Mouse (Mus musculus): ENCODE data around the gene Tulp4. TPM values are rescaled to one million over a fixed set of nuclear protein-coding genes. Genes with fewer than 3 reads are reported as not detected.

The Tulp4 gene
- polyA plus RNA-seq, 1 experiment from 2014 or later, result 212 TPM

DNA sequence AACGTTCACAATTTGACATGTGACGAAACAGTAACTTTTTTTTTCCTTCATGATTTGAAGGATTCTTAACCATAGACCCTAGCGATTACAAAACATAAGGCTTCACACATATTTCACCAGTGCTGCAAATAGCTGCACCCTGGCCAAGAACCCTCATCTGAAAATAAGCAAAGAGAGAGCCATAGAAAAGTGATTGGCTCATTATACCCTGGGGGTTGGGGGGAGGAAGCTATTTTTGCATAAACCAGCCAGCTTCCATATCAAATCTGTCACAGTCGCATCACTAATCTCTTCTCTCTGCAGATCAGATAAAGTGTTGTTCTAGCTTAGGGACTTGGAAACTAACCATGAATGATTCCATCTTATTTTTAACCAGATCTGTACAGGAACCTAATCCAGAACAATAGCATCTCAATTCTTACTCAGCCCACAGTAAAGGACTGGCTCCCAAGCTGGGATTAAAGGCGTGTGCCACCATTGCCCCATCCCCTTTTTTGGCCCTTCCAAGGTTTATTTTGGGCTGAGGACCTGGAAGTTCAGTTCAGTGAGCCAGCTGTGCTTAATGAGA, 22.8 kb upstream of the Tulp4 start:
- no peak for DNase-seq
- Histone ChIP-seq H3K4me2 (ENCODE audit: low read length) (no peak overlapping the region), H3K27ac (replicated peaks; ENCODE audit: low read depth, low read length) (no peak overlapping the region), H3K4me1 (ENCODE audit: control insufficient read depth, insufficient read depth, low read length) (peaks cover 17% of the 10 kb centered on the region), H3K4me3 (replicated peaks; ENCODE audit: low read depth, low read length) (no peak overlapping the region), H3K9me3 (ENCODE audit: control insufficient read depth, low read length) (no peaks in the 10 kb centered on the region), H3K27me3 (ENCODE audit: control insufficient read depth, insufficient read depth, low read length) (no peaks in the 10 kb centered on the region), H3K36me3 (ENCODE audit: control insufficient read depth, insufficient read depth, low read length) (peaks cover 54% of the 10 kb centered on the region), H3K9ac (replicated peaks; ENCODE audit: low read length) (no peak overlapping the region)
- no peak for ATAC-seq (ENCODE audit: low FRiP score, low TSS enrichment)
- WGBS, result 88% methylated on average over 5 of the region's 5 CpGs

DNA sequence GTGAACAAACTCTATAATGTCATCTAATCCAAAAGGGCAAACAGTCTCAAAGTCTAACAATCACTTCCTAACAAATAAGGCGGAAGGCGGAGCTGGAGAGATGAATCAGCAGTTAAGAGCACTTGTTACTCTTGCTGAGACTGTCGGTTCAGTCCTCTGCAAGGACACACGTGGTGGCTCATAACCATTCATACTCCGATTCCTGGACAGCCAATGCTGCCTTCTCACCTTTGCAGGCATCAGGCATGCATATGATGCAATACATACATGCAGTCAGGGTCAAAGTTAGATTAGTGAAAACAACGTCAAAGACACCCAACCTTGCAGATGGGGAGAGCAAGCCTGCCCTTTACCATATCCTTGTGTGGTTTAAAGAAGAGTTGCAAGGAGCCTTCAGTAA, 14.6 kb upstream of the Tulp4 start:
- ATAC-seq (ENCODE audit: low FRiP score, low TSS enrichment), result no peak
- 95% methylated on average over 6 of the region's 6 CpGs for WGBS
- no peak overlapping the region for H3K27ac ChIP-seq (replicated peaks; ENCODE audit: low read depth, low read length)

DNA sequence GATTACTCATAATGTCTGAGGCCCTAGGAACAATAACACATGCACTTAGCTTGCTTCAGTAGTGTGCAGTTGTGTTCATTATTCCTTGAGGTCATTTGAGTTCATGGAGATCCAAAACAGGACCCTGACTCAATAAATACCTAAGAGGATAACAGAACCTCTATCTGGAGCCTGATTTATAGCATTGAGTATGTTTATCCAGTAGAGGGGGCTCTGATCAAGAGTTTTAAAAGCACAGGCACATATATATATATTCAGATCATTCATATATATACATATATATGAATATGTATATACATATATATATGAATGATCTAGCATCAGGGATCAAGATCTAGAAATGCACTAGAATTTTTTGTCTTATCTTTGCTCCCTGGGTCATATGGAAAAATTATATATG, 10.7 kb upstream of the Tulp4 start:
- H3K9ac ChIP-seq (replicated peaks; ENCODE audit: low read length), result no peak overlapping the region
- H3K4me3 ChIP-seq (replicated peaks; ENCODE audit: low read depth, low read length), result no peak overlapping the region
- DNase-seq, result peak; percentile 28
- H3K27ac ChIP-seq (replicated peaks; ENCODE audit: low read depth, low read length), result no peak overlapping the region
- 0 out of 2 replicates have a peak, but pooled peaks cover 4% of the 10 kb centered on the region for H3K36me3 ChIP-seq (ENCODE audit: control insufficient read depth, insufficient read depth, low read length)
- no peaks in the 10 kb centered on the region for H3K4me1 ChIP-seq (ENCODE audit: control insufficient read depth, insufficient read depth, low read length)
- ATAC-seq (ENCODE audit: low FRiP score, low TSS enrichment), result no peak
- H3K27me3 ChIP-seq (ENCODE audit: control insufficient read depth, insufficient read depth, low read length), result no peaks in the 10 kb centered on the region
- H3K4me2 ChIP-seq (ENCODE audit: low read length), result no peak overlapping the region
- no peaks in the 10 kb centered on the region for H3K9me3 ChIP-seq (ENCODE audit: control insufficient read depth, low read length)

More for the DNA sequence above, 14.6 kb upstream of the Tulp4 start:
- no peaks in the 10 kb centered on the region for H3K9me3 ChIP-seq (ENCODE audit: control insufficient read depth, low read length)
- peaks cover 19% of the 10 kb centered on the region for H3K36me3 ChIP-seq (ENCODE audit: control insufficient read depth, insufficient read depth, low read length)
- H3K9ac ChIP-seq (replicated peaks; ENCODE audit: low read length), result no peak overlapping the region
- H3K4me3 ChIP-seq (replicated peaks; ENCODE audit: low read depth, low read length), result no peak overlapping the region
- DNase-seq, result no peak
- no peak overlapping the region for H3K4me2 ChIP-seq (ENCODE audit: low read length)
- H3K4me1 ChIP-seq (ENCODE audit: control insufficient read depth, insufficient read depth, low read length), result no peaks in the 10 kb centered on the region
- no peaks in the 10 kb centered on the region for H3K27me3 ChIP-seq (ENCODE audit: control insufficient read depth, insufficient read depth, low read length)

DNA sequence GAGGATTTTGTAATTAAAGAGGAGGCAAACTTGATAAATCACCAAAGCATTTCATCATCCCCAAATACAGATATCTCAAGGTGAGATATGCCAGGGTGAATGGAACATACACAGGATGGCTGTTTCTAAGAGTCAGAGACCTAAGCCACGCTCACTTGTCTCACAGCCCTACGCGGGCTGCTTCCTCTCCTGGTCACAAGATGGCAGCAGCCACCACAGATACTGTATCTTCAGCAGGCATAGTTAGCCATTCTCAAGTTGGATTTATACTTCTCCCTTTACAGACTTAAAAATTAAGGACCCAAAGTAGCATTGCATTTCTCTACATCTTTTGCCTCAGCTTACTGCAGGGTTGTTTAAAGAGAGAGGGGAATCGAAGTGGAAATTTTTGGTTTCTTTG, 8.4 kb upstream of the Tulp4 start:
- H3K4me1 ChIP-seq (ENCODE audit: control insufficient read depth, insufficient read depth, low read length), result no peaks in the 10 kb centered on the region
- H3K4me2 ChIP-seq (ENCODE audit: low read length), result no peak overlapping the region
- no peak overlapping the region for H3K9ac ChIP-seq (replicated peaks; ENCODE audit: low read length)
- WGBS, result 31% methylated on average over 4 of the region's 4 CpGs
- no peaks in the 10 kb centered on the region for H3K27me3 ChIP-seq (ENCODE audit: control insufficient read depth, insufficient read depth, low read length)
- ATAC-seq (ENCODE audit: low FRiP score, low TSS enrichment) (no peak), DNase-seq (peak; percentile 87)
- no peak overlapping the region for H3K4me3 ChIP-seq (replicated peaks; ENCODE audit: low read depth, low read length)
- H3K36me3 ChIP-seq (ENCODE audit: control insufficient read depth, insufficient read depth, low read length), result no peaks in the 10 kb centered on the region
- H3K27ac ChIP-seq (replicated peaks; ENCODE audit: low read depth, low read length), result no peak overlapping the region
- no peaks in the 10 kb centered on the region for H3K9me3 ChIP-seq (ENCODE audit: control insufficient read depth, low read length)

DNA sequence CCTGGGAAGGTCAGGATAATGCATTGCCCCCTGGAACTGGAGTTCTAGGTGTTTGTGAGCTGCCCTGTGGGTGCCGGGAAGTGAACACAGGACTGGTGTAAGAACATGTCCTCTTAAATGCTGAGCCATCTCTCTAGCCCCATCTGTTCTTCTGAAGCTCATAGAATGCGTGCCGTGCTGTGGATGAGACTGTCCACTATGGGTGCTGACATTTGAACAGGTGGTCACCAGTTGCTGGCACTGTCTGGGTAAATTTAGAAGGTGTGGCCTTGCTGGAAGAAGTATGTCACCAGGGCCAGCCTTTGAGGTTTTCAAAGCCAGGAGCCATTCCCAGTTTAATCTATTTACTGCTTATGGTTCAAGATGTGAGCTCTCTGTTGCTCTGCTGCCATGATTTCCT, 4.0 kb upstream of the Tulp4 start:
- DNase-seq, result no peak
- Histone ChIP-seq H3K4me3 (replicated peaks; ENCODE audit: low read depth, low read length) (no peak overlapping the region), H3K27ac (replicated peaks; ENCODE audit: low read depth, low read length) (no peak overlapping the region), H3K4me1 (ENCODE audit: control insufficient read depth, insufficient read depth, low read length) (peaks cover 4% of the 10 kb centered on the region; the same call in 1 of the 2 replicates), H3K4me2 (ENCODE audit: low read length) (no peak overlapping the region), H3K9ac (replicated peaks; ENCODE audit: low read length) (no peak overlapping the region), H3K27me3 (ENCODE audit: control insufficient read depth, insufficient read depth, low read length) (no peaks in the 10 kb centered on the region), H3K9me3 (ENCODE audit: control insufficient read depth, low read length) (no peaks in the 10 kb centered on the region), H3K36me3 (ENCODE audit: control insufficient read depth, insufficient read depth, low read length) (no peaks in the 10 kb centered on the region)
- 95% methylated on average over 3 of the region's 3 CpGs for WGBS
- ATAC-seq (ENCODE audit: low FRiP score, low TSS enrichment), result no peak

DNA sequence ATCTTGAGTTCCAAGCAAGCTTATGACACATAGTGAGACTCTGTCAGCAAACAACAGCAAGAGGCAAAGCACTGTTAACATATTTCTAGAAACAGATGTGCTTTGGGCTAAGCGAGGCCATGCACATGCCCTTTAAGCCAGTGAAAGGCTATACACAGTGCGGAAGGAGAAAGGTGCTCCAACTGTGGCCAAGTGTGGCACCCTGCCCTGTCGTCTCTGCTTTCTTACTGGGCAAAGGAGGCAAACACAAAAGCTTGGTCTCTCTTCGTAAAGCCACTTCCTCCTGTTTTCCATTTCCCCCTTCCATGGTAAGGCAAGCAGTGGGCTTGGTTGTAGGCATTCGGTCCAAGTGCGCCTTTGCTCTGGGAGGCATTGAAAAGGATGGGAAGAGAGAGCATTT, 2.7 kb upstream of the Tulp4 start:
- WGBS, result 81% methylated on average over 6 of the region's 6 CpGs
- ATAC-seq (ENCODE audit: low FRiP score, low TSS enrichment), result no peak
- Histone ChIP-seq H3K9ac (replicated peaks; ENCODE audit: low read length) (no peak overlapping the region), H3K4me2 (ENCODE audit: low read length) (no peak overlapping the region), H3K9me3 (ENCODE audit: control insufficient read depth, low read length) (no peaks in the 10 kb centered on the region), H3K36me3 (ENCODE audit: control insufficient read depth, insufficient read depth, low read length) (no peaks in the 10 kb centered on the region), H3K27ac (replicated peaks; ENCODE audit: low read depth, low read length) (no peak overlapping the region), H3K4me1 (ENCODE audit: control insufficient read depth, insufficient read depth, low read length) (peaks cover 12% of the 10 kb centered on the region), H3K27me3 (ENCODE audit: control insufficient read depth, insufficient read depth, low read length) (no peaks in the 10 kb centered on the region), H3K4me3 (replicated peaks; ENCODE audit: low read depth, low read length) (no peak overlapping the region)
- DNase-seq, result no peak

DNA sequence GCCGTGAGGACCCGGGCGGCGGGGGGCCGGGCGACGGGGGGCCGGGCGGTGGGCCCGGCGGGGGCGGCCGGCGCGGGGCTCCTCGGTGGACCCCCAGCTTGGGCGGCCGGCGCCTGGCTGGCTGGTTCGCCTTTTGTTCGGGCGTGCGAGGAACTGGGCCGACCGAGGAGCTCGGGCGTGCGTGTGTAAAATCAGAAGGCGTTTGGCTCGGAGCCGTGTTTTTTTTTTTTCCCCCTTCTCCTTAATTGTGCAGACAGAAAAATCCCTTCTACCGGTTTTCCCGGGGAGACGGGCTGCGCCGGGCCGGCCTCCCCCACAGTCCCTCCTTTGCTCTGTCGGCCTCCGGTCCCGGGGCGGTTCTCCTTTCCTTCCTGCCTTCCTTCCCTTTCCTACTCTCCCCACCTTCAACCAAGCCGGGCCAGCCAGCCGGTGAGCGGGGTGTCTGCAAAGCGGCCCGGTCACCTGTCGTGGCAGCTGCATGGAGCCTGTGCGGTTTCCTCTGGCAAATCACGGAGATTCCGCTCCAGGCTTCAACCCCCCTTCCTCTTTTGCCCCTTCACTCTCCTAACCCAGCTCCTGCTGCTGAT, 871 bp downstream of the Tulp4 start:
- ATAC-seq (ENCODE audit: low FRiP score, low TSS enrichment) (no peak), DNase-seq (peak; percentile 80)
- under 1% methylated on average over 49 of the region's 50 CpGs for WGBS

DNA sequence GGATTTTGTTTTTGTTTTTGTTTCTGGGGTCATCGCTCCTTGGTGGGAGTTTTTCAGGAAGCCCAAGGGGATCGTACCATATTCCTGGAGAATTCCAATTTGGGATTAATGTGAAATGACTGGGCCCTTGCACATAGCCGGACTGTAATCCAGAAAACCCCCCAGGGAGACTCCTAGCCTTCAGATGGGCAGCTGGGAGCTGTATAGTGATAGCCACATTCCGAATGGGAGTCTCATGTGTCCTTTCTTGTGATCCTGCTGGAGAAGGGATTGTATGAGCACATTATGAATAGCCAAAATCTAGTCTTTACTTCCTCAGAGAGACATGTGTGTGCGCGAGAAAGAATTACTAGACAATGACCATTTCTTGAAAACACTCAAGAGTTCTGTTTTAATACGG, 1.9 kb downstream of the Tulp4 start:
- 40% methylated on average over 7 of the region's 7 CpGs for WGBS
- Histone ChIP-seq H3K36me3 (ENCODE audit: control insufficient read depth, insufficient read depth, low read length) (peaks cover 11% of the 10 kb centered on the region; the same call in 1 of the 2 replicates), H3K4me3 (replicated peaks; ENCODE audit: low read depth, low read length) (peak overlapping the region; percentile 94), H3K4me1 (ENCODE audit: control insufficient read depth, insufficient read depth, low read length) (peaks cover 28% of the 10 kb centered on the region), H3K27ac (replicated peaks; ENCODE audit: low read depth, low read length) (no peak overlapping the region), H3K27me3 (ENCODE audit: control insufficient read depth, insufficient read depth, low read length) (no peaks in the 10 kb centered on the region), H3K9me3 (ENCODE audit: control insufficient read depth, low read length) (no peaks in the 10 kb centered on the region), H3K9ac (replicated peaks; ENCODE audit: low read length) (peak overlapping the region; percentile 96), H3K4me2 (ENCODE audit: low read length) (peak overlapping the region; percentile 87)
- DNase-seq (no peak), ATAC-seq (ENCODE audit: low FRiP score, low TSS enrichment) (no peak)

More for the DNA sequence above, 871 bp downstream of the Tulp4 start:
- peak overlapping the region; percentile 96 for H3K9ac ChIP-seq (replicated peaks; ENCODE audit: low read length)
- H3K27ac ChIP-seq (replicated peaks; ENCODE audit: low read depth, low read length), result peak overlapping the region; percentile 98
- no peaks in the 10 kb centered on the region for H3K9me3 ChIP-seq (ENCODE audit: control insufficient read depth, low read length)
- peaks cover 9% of the 10 kb centered on the region; the same call in 1 of the 2 replicates for H3K36me3 ChIP-seq (ENCODE audit: control insufficient read depth, insufficient read depth, low read length)
- H3K4me2 ChIP-seq (ENCODE audit: low read length), result peak overlapping the region; percentile 87
- H3K4me1 ChIP-seq (ENCODE audit: control insufficient read depth, insufficient read depth, low read length), result peaks cover 28% of the 10 kb centered on the region
- no peaks in the 10 kb centered on the region for H3K27me3 ChIP-seq (ENCODE audit: control insufficient read depth, insufficient read depth, low read length)
- H3K4me3 ChIP-seq (replicated peaks; ENCODE audit: low read depth, low read length), result peak overlapping the region; percentile 94

DNA sequence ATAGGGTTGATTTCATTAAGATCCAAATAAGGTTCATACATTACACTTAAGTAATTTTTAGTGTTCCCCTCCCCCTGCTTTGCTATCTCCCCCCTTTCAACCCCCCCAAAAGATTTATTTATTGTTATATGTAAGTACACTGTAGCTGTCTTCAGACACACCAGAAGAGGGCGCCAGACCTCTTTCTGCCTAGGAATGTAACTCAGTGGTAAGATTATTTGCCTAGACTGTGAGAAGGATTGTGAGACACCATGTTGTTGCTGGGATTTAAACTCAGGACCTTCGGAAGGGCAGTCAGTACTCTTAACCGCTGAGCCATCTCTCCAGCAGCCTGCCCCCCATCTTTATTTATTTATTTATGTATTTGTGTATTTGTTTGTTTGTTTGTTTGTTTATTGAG, 4.7 kb downstream of the Tulp4 start:
- 87% methylated on average over 3 of the region's 3 CpGs for WGBS
- no peak overlapping the region for H3K4me2 ChIP-seq (ENCODE audit: low read length)
- peaks cover 15% of the 10 kb centered on the region; the same call in 1 of the 2 replicates for H3K36me3 ChIP-seq (ENCODE audit: control insufficient read depth, insufficient read depth, low read length)
- no peak overlapping the region for H3K27ac ChIP-seq (replicated peaks; ENCODE audit: low read depth, low read length)
- no peak for ATAC-seq (ENCODE audit: low FRiP score, low TSS enrichment)
- peaks cover 24% of the 10 kb centered on the region for H3K4me1 ChIP-seq (ENCODE audit: control insufficient read depth, insufficient read depth, low read length)
- DNase-seq, result no peak
- H3K4me3 ChIP-seq (replicated peaks; ENCODE audit: low read depth, low read length), result no peak overlapping the region
- H3K27me3 ChIP-seq (ENCODE audit: control insufficient read depth, insufficient read depth, low read length), result no peaks in the 10 kb centered on the region
- H3K9me3 ChIP-seq (ENCODE audit: control insufficient read depth, low read length), result no peaks in the 10 kb centered on the region
- H3K9ac ChIP-seq (replicated peaks; ENCODE audit: low read length), result no peak overlapping the region

Measured in midbrain, embryonic 14.5 days (tissue).